Mouse (Mus musculus): Measurements from ENCODE around the gene Sox9. TPM values are rescaled to one million over a fixed set of nuclear protein-coding genes. Genes with fewer than 3 reads are reported as not detected.

The Sox9 gene
- polyA plus RNA-seq, 1 experiment from 2014 or later, result 61.8 TPM

DNA sequence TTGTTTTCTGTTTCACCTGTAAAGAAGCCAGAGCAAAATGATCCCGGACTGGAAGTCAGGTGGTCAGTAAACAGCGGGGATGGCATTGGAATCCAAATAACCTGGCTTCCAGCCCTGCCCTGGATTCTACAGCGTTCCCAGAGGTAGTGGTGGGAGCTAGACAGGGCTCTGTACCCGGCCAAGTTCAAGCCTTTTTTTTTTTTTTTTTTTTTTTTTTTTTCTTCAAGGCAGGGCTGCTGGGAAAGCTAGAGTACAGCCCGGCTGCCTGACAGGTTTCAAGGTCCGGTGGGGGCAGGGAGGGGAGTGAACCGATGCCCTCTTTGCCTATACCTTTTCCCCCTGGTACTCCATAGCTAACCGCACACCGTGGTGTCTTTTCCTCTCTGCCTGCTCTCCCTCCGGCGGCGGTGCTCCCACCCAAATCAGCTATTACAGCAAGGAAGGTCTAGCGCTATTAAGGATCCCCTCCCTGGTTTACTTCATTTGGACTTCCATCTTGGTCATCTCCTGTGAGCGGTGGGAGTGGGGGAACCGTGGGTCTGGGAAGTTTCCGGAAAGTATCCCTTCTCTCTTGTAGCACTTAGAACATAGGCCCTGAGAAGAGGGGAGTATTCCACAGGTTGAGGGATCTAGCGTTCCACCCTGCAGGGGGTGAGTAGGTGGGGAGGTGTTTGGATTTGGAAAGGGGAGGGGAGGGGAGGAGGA, 28.6 kb downstream of the Sox9 start:
- Histone ChIP-seq H3K27me3 (ENCODE audit: low read depth, poor library complexity, severe bottlenecking) (peaks cover 37% of the 10 kb centered on the region), H3K36me3 (no peaks in the 10 kb centered on the region), H3K4me1 (peaks cover 55% of the 10 kb centered on the region), H3K9me3 (replicated peaks) (no peaks in the 10 kb centered on the region), H3K4me3 (peak overlapping the region; percentile 51), H3K27ac (replicated peaks) (peak overlapping the region; percentile 82)
- no peak for DNase-seq (ENCODE audit: low spot score)
- 5% methylated on average over 17 of the region's 17 CpGs for WGBS

DNA sequence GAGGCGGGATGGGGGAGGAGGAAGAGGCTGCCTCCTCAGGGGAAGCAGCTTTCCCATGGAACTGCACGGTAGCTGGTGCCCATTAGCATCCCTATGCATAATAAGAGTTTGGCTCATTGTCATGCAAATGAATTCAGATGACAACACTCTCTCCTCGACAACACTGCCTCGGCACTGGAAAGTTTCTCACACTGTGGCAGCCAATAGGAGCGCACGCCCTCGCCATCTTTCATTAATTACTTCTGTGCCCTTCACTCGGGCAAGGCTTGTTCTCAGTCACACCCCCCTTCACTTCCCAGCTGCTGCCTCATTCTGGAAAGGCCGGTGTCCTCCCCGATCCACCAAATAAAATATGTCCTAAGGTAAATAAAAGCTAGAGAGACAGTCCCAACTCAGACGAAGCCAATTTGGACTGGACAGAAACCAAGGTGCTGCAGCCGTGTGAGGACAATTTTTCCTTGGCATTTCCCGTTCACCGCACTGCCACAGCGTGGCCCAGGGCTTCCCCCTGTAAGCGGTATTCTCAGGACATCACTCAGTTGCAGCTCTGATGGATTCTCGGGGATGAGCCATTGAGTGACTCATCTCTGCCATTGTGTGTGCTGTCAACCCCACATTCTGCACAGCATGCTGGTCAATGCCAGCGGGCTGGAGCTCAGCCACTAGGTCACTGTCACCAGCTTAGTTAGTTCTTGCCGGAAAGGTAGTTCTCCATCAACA, 29.3 kb downstream of the Sox9 start:
- peaks cover 52% of the 10 kb centered on the region for H3K4me1 ChIP-seq
- H3K36me3 ChIP-seq, result no peaks in the 10 kb centered on the region
- peaks cover 30% of the 10 kb centered on the region for H3K27me3 ChIP-seq (ENCODE audit: low read depth, poor library complexity, severe bottlenecking)
- no peaks in the 10 kb centered on the region for H3K9me3 ChIP-seq (replicated peaks)
- peak; percentile 56 for DNase-seq (ENCODE audit: low spot score)
- H3K4me3 ChIP-seq, result peak overlapping the region; percentile 51
- H3K27ac ChIP-seq (replicated peaks), result peak overlapping the region; percentile 84
- WGBS, result 4% methylated on average over 19 of the region's 19 CpGs

DNA sequence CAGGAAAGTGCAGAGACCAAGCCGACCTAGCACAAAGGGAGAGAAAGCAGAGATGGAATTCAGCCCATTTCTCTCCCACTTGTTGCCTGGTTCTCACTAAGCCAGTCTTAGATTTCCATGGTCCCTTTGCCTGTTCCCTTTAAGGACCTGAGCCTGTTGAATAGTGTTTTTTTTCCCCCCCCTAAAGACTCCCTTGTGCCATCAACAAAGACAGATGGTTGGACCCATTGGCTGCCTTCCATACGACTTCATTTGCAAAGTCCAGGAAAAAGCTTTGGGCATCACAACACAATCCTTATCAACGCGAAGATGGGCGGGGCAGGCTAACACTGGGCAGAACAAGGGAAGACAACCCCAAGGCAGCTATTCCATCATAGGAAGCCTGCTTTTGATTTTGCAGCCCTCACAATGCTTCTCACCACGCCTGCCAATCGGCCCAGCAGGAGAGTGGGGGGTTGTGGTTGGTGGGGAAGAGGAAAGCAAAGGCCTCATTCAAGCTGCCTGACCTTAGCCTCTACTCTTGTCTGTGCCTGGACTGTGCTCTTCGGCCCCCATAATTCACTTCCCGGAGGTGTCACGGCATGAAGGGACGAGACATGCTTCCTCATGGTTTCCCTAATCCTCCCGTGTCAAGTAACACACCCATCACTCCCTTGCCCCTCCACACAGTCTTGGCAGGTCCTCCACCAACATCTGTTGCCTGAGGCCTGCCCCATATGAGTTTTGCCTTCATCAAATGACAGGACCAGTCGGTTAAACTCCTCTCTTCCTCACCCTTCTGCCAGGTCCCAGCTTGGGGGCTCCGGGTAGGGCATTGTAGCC, 36.0 kb downstream of the Sox9 start:
- no peak for DNase-seq (ENCODE audit: low spot score)
- peaks cover 32% of the 10 kb centered on the region for H3K4me1 ChIP-seq
- no peaks in the 10 kb centered on the region for H3K36me3 ChIP-seq
- H3K9me3 ChIP-seq (replicated peaks), result no peaks in the 10 kb centered on the region
- H3K27me3 ChIP-seq (ENCODE audit: low read depth, poor library complexity, severe bottlenecking), result no peaks in the 10 kb centered on the region; the same call in 1 of the 2 replicates
- H3K27ac ChIP-seq (replicated peaks), result peak overlapping the region; percentile 50
- no peak overlapping the region for H3K4me3 ChIP-seq
- 69% methylated on average over 14 of the region's 14 CpGs for WGBS

DNA sequence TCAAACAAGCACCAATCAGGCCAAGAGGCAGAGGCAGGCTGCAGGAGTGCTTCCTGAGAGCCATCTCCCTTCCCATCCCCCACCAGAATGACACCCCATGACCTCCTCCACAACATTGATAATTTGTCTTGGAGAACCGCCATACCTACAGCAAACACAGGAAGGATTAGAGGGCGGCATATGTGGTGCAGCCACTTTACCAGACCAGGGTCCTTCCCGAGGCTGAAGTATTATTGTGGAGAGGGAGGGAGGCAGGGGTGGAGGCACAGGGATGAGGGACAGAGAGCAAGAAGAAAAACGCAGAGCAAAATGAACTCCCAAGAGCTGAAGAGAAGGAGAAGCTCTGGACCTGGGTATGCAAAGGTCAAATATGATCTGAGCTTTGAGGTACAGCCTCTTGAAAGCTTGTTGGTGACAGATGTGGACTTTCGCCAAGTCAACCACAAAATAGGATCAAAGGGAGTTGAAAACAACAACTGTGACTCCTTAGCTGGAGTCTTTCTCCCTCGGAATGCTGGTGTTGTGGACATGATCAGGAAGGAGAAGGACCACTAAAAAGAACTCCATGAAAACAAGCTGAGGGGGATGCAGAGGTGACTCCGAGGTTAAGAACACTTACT, 36.7 kb downstream of the Sox9 start:
- no peaks in the 10 kb centered on the region for H3K9me3 ChIP-seq (replicated peaks)
- DNase-seq (ENCODE audit: low spot score), result no peak
- H3K27ac ChIP-seq (replicated peaks), result peak overlapping the region; percentile 50
- H3K27me3 ChIP-seq (ENCODE audit: low read depth, poor library complexity, severe bottlenecking), result no peaks in the 10 kb centered on the region; the same call in none of the 2 replicates
- H3K36me3 ChIP-seq, result no peaks in the 10 kb centered on the region
- H3K4me1 ChIP-seq, result peaks cover 26% of the 10 kb centered on the region
- H3K4me3 ChIP-seq, result no peak overlapping the region
- WGBS, result 68% methylated on average over 7 of the region's 7 CpGs

DNA sequence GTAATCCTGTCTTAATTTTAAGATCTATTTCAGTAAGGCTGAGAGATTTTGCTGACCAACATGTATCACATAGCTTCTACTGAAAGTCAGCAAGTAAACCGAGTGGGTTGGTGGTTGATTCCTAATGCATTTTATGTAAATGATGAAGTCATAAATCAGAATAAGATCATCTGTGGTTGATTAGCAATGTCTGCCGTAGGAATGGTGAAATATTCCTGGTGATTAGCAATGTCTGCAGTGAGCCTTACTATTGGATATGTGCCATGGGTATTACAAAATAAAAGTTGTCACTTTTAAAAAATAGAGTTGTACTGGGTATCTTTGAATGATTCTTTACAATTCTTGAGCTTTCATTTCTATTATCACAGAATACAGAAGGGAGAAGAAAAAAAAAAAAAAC, 39.5 kb downstream of the Sox9 start:
- 90% methylated on average over 2 of the region's 2 CpGs for WGBS
- Histone ChIP-seq H3K27me3 (ENCODE audit: low read depth, poor library complexity, severe bottlenecking) (no peaks in the 10 kb centered on the region; the same call in none of the 2 replicates), H3K9me3 (replicated peaks) (no peaks in the 10 kb centered on the region), H3K4me3 (no peak overlapping the region), H3K27ac (replicated peaks) (no peak overlapping the region), H3K36me3 (no peaks in the 10 kb centered on the region), H3K4me1 (peaks cover 40% of the 10 kb centered on the region)
- no peak for DNase-seq (ENCODE audit: low spot score)

DNA sequence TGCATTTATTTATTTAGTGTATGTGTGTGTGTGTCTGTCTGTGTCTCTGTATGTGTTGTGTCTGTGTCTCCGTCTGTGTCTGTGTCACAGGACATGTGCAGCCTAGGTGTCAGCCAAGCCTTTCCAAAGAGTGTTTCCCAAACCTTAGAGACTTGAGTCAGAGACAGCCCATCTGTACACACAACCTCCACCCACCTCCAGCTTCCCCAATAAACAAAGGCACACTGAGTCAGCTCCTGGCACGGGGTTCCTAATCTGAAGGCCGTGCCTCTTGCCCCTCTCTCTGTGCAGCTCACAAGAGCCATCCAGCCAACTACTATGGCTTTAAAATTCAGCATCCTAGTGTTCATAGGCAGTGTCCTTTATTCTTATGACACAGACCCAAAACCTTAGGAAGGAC, 42.1 kb downstream of the Sox9 start:
- Histone ChIP-seq H3K27me3 (ENCODE audit: low read depth, poor library complexity, severe bottlenecking) (peaks cover 13% of the 10 kb centered on the region), H3K4me1 (peaks cover 34% of the 10 kb centered on the region), H3K36me3 (no peaks in the 10 kb centered on the region), H3K9me3 (replicated peaks) (no peaks in the 10 kb centered on the region), H3K27ac (replicated peaks) (no peak overlapping the region), H3K4me3 (no peak overlapping the region)
- no peak for DNase-seq (ENCODE audit: low spot score)
- 72% methylated on average over 3 of the region's 3 CpGs for WGBS

DNA sequence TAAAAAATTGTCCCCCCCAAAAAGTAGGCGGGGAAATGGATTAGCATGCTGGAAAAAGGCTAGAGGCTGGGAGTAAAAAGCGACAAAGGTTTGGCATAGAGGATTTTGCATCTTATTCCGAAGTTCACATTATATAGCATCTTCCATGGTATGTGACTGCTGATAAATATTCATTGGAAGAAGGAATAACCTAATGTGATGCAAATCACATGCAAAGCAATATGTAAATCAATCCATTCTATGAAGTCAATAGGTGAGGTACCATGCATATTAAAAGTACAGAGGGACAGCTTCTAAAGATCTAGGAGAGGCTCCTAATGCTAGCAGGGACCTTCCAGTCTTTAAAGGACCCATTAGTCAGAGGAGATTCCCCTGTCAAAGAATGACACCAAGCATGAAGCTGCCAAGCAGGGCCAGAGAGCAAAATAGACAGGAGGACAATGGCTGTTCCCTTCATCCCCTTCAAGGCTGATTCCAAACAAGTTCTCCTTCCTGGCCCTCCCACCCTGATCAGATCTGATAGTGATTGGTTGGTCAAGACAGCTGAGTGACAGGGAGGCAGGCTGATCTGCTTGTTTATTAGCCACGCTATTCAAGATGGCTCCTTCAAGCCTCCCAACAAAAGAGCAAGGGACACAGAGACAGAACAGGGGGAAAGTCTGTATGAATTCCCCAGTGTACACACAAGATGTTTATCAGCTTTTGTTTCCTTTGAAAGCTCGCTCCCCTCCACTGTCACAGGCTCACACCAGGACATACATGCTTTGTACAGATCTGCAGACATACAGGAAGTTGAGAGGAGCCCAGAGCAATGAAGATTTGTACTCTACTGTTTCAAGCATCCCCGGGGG, 44.4 kb downstream of the Sox9 start:
- 71% methylated on average over 6 of the region's 6 CpGs for WGBS
- no peaks in the 10 kb centered on the region for H3K36me3 ChIP-seq
- H3K27ac ChIP-seq (replicated peaks), result peak overlapping the region; percentile 85
- peak; percentile 65 for DNase-seq (ENCODE audit: low spot score)
- peaks cover 28% of the 10 kb centered on the region for H3K4me1 ChIP-seq
- no peaks in the 10 kb centered on the region for H3K9me3 ChIP-seq (replicated peaks)
- H3K27me3 ChIP-seq (ENCODE audit: low read depth, poor library complexity, severe bottlenecking), result peaks cover 32% of the 10 kb centered on the region
- no peak overlapping the region for H3K4me3 ChIP-seq

DNA sequence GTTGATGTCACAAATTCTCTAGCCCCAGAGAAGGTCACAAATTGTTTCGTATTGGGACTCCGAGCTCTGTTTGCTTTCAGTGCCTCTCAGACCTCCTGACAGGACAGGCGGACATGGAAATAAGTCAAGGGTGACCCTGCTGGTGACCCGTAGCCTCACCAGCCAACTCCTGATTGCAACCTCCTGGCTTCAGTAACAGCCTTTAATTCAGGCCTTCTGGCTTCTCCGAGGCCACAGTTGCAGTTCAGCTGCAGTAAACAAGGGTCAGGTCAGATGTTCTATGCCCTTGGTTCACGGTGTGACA, 45.0 kb downstream of the Sox9 start:
- peaks cover 33% of the 10 kb centered on the region for H3K4me1 ChIP-seq
- peak overlapping the region; percentile 85 for H3K27ac ChIP-seq (replicated peaks)
- 36% methylated on average over 6 of the region's 6 CpGs for whole genome bisulfite sequencing
- H3K27me3 ChIP-seq (ENCODE audit: low read depth, poor library complexity, severe bottlenecking), result peaks cover 36% of the 10 kb centered on the region
- DNase-seq (ENCODE audit: low spot score), result peak; percentile 41
- no peaks in the 10 kb centered on the region for H3K9me3 ChIP-seq (replicated peaks)
- H3K36me3 ChIP-seq, result no peaks in the 10 kb centered on the region
- H3K4me3 ChIP-seq, result no peak overlapping the region

DNA sequence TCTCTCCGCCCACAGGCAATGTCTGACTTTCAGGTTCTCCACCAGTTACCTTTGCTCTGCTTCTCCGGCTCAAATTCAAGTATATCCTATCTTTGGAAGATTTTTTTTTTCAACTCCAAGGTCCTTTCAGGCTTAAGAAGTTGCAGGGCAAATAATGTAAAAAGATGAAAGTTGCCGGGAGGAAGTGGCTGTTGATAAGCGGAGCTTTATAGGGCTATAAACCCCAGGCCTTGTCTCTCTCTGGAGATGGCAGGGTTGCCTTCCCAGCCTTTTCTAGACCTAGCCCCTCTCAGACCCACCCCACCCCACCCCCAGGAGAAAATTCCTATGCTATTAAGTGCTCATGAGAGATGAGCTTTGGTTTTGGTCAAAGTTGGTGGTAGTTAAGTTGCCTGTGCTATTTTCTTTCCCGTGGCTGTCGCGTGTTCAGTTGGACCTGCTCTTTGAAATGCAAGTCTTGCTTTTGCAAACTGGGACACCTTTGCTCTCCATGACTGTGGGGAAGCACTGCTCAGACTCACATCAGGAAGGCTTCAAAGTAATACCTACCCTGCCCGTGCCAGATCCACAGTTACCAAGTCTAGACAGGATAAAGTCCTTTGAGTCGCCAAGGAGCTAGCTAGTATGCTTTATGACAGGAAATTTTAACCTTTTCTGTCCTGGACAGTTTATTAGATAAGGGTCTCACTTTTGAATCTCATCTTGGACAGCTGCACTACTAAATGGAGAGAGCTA, 46.7 kb downstream of the Sox9 start:
- no peaks in the 10 kb centered on the region for H3K9me3 ChIP-seq (replicated peaks)
- H3K36me3 ChIP-seq, result no peaks in the 10 kb centered on the region
- 89% methylated on average over 9 of the region's 9 CpGs for WGBS

DNA sequence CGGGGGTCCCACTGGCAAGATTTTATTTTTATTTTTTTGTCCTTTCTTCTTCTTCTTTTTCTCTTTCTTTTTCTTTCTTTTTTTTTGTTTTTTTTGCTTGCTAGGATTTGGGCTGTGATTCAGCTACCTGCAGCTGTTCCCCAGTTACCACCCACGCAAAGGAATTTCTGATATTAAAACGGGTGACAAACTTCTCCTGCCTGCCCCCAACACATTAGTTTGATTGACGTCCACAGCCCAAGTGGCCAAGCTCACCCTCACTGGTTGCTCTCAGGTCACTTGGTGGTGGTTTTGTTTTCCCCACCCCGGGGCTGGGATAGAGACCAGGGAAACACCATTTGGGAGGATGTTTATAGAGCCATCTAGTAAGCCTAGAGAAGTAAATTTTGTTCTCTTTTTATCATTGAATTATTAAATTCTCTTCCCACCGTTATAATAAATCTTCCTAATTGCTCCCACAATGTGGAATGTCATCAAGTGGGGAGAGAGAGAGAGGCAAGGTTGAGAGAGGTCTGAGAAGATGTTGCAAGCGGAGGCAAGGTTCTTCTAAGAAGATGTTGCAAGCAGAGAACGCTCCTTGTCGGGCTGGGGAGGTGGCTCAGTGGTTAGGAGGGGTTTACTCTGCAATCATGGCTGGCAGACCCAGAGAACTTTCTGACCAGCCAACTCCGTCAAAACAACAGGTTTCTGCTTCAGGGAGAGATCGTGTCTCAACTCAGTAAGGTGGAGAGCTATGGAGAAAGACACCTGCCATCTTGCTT, 52.4 kb downstream of the Sox9 start:
- no peaks in the 10 kb centered on the region for H3K9me3 ChIP-seq (replicated peaks)
- H3K4me3 ChIP-seq, result no peak overlapping the region
- DNase-seq (ENCODE audit: low spot score), result no peak
- H3K27ac ChIP-seq (replicated peaks), result peak overlapping the region; percentile 65; the same call in 1 of the 2 replicates
- peaks cover 39% of the 10 kb centered on the region for H3K4me1 ChIP-seq
- H3K27me3 ChIP-seq (ENCODE audit: low read depth, poor library complexity, severe bottlenecking), result peaks cover 34% of the 10 kb centered on the region
- H3K36me3 ChIP-seq, result no peaks in the 10 kb centered on the region
- 75% methylated on average over 11 of the region's 11 CpGs for WGBS

More for the DNA sequence above, 46.7 kb downstream of the Sox9 start:
- DNase-seq (ENCODE audit: low spot score), result no peak
- no peak overlapping the region for H3K4me3 ChIP-seq
- H3K27me3 ChIP-seq (ENCODE audit: low read depth, poor library complexity, severe bottlenecking), result peaks cover 37% of the 10 kb centered on the region
- H3K27ac ChIP-seq (replicated peaks), result no peak overlapping the region
- peaks cover 46% of the 10 kb centered on the region for H3K4me1 ChIP-seq

Data from midbrain, embryonic 10.5 days (tissue).